Mouse (Mus musculus) MEL-GATA-1-ER (cell line): ENCODE results near the gene Slc43a1.
"Not testable (repeated sequence)": the region's sequence is repeated elsewhere in the genome, so short reads cannot be mapped to it uniquely, and the experiment has no call there.

Experiments
- DNase-seq: peaks from one replicate; pipeline ENCODE4 v3.0.0-alpha.2; 2012; ENCODE audit warnings: low read depth; ENCODE audit errors: extremely low read depth

Slc43a1 gene

GRCm38 (mm10) chr2:84838593-84838949, at the start of gene Slc43a1:
Gene Slc43a1 (plus strand): TSS chr2:84838850.
- peak; percentile 29 for DNase-seq

- DNase-seq = no peak
Observed at GRCm38 (mm10) chr2:84790418-84790817, 48.2 kb upstream of the Slc43a1 start.

DNA sequence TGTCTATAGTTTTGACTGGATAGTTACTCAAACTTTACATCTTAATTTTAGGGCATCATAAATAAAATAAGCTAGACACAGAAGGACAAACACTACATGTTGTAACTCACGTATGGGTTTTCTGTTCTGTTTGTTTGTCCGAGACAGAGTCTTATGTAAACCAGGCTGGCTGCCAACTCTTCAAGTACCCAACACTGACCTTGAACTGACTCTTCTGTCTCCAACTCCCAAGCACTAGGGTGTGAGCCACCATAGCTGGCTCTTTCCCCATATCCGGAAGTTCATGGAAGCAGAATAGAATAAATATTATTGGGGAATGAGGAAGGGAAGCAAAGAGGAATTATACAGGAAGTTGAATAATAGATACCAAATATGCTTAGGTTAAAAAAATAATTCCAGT, 46.1 kb upstream of the Slc43a1 start:
- no peak for DNase-seq

- DNase-seq = peak; percentile 49
Observed at GRCm38 (mm10) chr2:84793154-84793553, 45.5 kb upstream of the Slc43a1 start.

DNA sequence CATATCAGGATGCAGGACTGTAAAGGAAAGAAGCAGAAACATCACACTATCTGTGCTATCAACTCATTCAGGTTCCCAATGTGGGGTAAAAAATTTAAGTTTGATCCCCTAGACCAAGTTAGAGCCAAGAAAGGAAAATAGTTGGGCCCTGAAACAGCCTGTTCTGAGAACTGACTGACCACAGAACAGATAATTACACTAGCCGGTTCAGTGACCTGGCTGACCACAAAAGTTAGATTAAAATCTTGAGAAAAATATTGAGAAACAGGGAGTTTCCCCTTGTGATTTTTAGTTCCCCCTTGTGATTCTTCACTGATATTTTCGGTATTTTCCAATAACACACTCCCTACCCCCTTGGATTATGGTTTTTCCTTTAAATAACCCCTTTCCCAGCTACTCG, 44.8 kb upstream of the Slc43a1 start:
- no peak for DNase-seq

DNA sequence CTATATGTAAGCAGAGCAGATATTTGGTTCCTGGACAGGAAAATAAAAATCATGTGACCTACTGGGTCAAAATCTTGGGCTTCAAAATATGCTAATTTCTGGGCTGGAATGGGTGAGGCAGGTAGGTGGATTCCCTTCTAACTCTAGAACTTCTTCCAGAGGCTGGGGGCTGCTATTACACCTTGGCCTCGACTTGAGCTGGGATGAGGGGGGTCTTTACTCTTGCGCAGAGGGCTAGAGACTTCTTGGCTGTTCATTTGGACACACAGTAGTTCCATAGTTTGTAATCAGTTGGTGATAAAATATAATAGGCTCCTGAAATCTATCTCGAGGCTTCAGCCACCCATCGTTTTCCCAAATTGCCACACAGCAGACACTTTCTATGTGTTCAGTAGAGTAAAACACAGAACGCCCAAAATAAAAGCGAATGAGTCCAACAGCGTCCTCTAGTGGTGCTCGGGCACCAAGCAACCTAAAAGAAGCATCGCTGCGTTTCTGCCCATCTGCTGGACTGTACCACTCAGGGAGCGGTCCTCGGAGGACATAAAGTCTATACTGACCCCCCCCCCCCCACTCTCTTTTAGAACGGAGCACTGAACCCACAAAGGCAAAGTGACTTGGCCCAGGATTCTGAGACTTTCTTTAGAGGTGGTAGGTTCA, 40.7 kb upstream of the Slc43a1 start:
- peak; percentile 82 for DNase-seq

- peak; percentile 79 for DNase-seq
Observed at GRCm38 (mm10) chr2:84798493-84798921, 40.1 kb upstream of the Slc43a1 start, which contains the start of gene Ube2l6. Gene Ube2l6 (plus strand): TSS chr2:84798828.

DNA sequence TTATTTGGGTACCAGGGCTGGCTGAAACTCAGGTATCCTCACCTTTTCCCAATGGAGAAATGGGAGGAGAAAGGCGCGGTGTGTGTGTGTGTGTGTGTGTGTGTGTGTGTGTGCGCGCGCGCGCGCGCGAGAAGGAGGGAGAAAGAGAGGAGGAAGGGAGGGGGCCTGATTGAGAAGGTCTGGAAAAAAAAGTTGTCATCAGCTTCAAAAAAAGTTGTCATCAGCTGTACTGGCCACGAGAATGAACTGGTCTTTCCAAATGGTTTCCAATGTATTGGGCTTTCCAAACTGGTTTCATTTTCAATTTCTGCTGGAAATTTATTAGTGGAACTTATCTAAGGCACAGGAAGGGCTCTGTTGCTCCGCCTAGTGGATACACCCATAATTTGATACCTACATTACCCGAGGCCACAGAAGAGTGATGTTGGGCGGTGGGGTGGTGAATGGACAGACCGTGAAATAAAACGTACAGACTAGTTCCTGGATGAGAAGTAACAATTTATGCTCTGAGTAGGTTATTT, 39.5 kb upstream of the Slc43a1 start:
- peak; percentile 79 for DNase-seq

DNA sequence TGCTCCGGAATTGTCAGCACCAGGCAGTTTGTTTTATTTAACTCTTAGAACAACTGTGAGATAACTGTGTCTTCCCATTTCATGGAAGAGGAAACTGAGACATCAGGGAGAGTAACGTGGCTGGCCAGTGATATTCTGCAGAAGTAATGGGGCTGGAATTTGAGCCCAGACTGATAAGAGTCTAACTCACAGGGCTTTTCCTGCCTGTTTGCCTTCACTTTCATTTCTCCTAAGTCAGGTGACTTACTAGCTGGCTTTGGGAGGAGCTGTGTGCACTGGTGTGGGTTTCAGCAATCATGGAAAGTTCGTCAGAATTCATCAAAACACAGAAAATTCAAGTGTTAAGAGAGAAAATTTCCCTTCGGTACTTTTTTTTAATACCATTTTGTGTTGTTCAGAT, 38.3 kb upstream of the Slc43a1 start:
- DNase-seq = no peak

GRCm38 (mm10) chr2:84801223-84801622, 37.4 kb upstream of the Slc43a1 start:
- not testable (repeated sequence) for DNase-seq

DNA sequence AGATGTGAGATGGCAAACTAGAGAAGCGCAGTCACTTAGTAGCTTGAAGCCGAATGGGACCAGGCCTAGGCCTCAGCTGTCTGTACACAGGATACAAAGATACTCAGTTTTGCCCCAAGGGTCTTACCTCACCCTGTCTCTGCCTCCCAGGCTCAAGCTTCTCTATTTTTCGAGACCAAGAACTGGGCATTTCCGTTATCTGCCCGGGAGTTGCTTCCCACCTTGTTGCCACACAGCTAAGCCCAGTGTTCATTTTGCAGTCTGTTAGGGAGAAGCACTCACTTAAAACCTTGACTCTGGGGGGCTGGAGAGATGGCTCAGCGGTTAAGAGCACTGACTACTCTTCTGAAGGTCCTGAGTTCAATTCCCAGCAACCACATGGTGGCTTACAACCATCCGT, 34.7 kb upstream of the Slc43a1 start:
- no peak for DNase-seq

GRCm38 (mm10) chr2:84806546-84806945, 32.1 kb upstream of the Slc43a1 start:
- DNase-seq = no peak

- DNase-seq = no peak
Observed at GRCm38 (mm10) chr2:84809330-84809729, 29.3 kb upstream of the Slc43a1 start.

GRCm38 (mm10) chr2:84810526-84810885, 28.1 kb upstream of the Slc43a1 start:
- DNase-seq = no peak

DNA sequence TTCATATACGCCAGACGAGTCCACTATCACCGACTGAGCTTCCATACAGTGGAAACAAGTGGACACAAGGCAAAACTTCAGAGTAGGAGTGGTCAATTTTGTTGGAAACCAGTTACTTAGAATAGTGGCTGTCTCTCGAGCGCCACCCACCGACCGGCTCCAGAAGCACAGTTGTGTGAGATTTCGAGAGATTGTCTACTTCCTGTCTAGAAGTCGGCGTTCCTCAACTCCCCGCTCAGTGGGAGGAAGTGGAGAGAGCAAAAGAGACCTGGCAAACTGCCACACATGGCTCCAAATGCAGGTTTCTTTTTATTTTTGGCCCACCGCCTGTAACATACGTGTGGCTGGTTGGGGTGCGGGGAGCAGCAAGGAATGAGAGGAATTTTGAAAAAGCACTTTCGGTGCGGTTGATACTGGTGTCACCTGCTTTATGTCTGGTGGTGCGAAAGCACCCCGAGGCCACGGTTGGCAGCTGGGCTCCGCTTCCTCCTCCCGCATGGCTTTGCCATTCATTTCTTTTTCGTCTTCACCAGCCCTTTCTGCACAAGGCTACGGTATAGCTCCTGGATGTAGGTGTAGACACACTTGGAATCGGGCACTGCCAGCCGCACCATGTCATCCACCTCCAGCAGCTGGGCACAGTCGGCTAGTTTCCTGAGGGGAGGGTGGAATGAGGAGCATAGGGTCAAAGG, 27.6 kb upstream of the Slc43a1 start:
- DNase-seq = peak; percentile 92

GRCm38 (mm10) chr2:84811880-84812279, 26.8 kb upstream of the Slc43a1 start:
- peak; percentile 97 for DNase-seq

GRCm38 (mm10) chr2:84812676-84813075, 26.0 kb upstream of the Slc43a1 start:
- DNase-seq = no peak

GRCm38 (mm10) chr2:84819861-84820260, 18.8 kb upstream of the Slc43a1 start:
- DNase-seq = no peak

GRCm38 (mm10) chr2:84822552-84822951, 16.1 kb upstream of the Slc43a1 start, which contains the start of gene Smtnl1:
Gene Smtnl1 (minus strand): TSS chr2:84822652.
- no peak for DNase-seq

- no peak for DNase-seq
Observed at GRCm38 (mm10) chr2:84823237-84823636, 15.4 kb upstream of the Slc43a1 start.

- peak; percentile 92 for DNase-seq
Observed at GRCm38 (mm10) chr2:84826488-84827282, 12.0 kb upstream of the Slc43a1 start, which contains the start of gene Timm10. Gene Timm10 (plus strand): TSS chr2:84826997.
